In genomic region chr2:167515688-167516087, GRCm38 (mm10) we compare ENCODE assay signal across 10 mouse cellular contexts. TPM values are rescaled to one million over a fixed set of nuclear protein-coding genes. Genes with fewer than 3 reads are reported as not detected.
"Had no signal": no experiment of that assay in that cellular context is flagged by ENCODE, and none has a peak within 500 bp of the region (broad histone marks: within the 10 kb centered on the region; RNA-seq: fewer than 3 reads in every experiment).

No protein-coding gene starts in this region.

- DNase-seq: liver, postnatal 0 days; lung, adult 2 months; lung, postnatal 14 days; lung, postnatal 36 days; right cerebral cortex, postnatal 14 days; spleen, adult 18-20 months; thymus, adult 18-20 months; thymus, postnatal 14 days; thymus, postnatal 36 days had no signal

RNA-seq across cellular contexts. Expression of gene Snai1, which starts 22.3 kb away (rescaled TPM):
- total RNA-seq: monocyte, adult 5-6 weeks had no signal
